Mouse (Mus musculus) testis, postnatal 14 days (tissue): ENCODE results near the gene Lin54.
"Not testable (repeated sequence)": the region's sequence is repeated elsewhere in the genome, so short reads cannot be mapped to it uniquely, and the experiment has no call there.

Experiments used
- DNase-seq: peaks from one replicate; pipeline ENCODE4 v3.0.0; 2021; ENCODE audit warnings: low spot score

Gene Lin54

DNA sequence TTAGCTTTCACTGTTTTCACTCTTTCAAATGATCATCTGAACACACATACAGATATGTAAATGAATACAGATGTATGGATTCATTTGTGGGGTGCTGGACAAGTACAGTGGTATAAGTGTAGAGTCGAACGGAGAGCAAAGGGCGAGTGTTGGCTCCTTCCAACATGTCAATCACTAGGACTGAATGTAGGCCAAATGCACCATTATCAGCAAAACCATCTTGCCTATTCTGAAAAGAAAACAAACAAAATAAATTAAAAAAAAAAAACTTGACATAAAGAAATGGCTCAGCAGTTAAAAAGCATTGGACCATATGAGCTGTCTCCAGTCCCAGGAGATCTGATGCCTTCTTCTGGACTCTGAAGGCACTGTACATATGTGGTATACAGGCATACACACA lies 12.2 kb downstream of the Lin54 start:
- no peak for DNase-seq

DNA sequence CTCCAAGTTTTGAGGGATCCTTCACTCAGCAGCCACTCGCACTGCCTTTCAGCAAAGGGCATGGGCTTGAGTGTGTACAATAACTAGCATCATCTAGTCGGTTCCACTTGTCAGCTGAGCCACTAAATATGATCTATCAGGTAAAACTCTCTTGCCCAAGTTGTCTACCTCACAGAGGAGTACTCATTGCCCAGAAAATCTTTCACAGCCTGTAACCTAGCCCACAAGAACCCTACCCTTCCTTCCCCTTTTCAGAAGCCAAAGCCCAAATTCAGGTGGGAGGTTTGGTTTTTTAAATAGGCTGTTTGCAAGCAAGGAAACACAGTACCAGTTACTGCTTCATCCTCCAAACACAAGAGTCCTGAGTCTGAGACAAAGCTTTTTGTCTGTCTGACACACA lies 13.3 kb downstream of the Lin54 start:
- DNase-seq: no peak

- no peak for DNase-seq
Measured at GRCm38 (mm10) chr5:100483569-100483968, 16.9 kb downstream of the Lin54 start.

GRCm38 (mm10) chr5:100477604-100478003 lies 22.8 kb downstream of the Lin54 start:
- no peak for DNase-seq

DNA sequence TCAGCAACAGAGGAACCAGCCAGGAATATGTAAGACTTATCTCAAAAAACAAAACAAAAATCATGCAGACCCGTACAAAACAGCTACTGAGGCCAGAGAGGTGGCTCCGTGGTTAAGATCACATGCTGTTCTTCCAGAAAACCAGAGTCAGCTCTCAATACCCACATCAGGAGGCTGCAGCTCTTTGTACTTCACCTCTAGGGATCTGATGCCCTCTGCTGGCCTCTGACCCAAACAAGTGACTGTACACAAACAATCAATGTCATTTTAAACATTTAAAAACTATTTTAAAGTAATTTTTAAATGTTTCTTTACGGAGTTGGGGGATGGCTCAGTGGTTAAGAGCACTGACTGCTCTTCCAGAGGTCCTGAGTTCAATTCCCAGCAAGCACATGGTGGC lies 24.1 kb downstream of the Lin54 start:
- no peak for DNase-seq

GRCm38 (mm10) chr5:100467336-100467735 lies 33.1 kb downstream of the Lin54 start:
- DNase-seq: no peak

GRCm38 (mm10) chr5:100466624-100467023 lies 33.8 kb downstream of the Lin54 start:
- DNase-seq: no peak

GRCm38 (mm10) chr5:100462374-100462773 lies 38.1 kb downstream of the Lin54 start:
- no peak for DNase-seq

DNA sequence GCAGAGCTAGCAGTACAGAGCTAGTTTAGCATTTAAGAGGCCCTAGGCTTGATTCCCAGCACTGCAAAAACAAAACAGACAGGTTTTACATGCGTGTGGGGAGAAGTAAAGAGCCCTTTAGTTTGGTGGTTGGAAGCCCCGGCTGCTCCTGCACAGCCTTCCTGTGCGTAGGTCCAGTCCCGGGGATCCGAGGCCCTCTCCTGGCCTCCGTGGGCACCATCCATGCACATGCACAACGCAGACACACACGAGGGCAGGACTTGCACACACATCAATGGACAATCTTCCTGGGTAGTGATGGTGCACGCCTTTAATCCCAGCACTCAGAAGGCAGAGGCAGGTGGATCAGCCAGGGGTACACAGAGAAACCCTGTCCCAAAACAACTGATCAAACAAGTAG lies 38.9 kb downstream of the Lin54 start:
- DNase-seq: no peak

- no peak for DNase-seq
Measured at GRCm38 (mm10) chr5:100459468-100459867, 41.0 kb downstream of the Lin54 start.

DNA sequence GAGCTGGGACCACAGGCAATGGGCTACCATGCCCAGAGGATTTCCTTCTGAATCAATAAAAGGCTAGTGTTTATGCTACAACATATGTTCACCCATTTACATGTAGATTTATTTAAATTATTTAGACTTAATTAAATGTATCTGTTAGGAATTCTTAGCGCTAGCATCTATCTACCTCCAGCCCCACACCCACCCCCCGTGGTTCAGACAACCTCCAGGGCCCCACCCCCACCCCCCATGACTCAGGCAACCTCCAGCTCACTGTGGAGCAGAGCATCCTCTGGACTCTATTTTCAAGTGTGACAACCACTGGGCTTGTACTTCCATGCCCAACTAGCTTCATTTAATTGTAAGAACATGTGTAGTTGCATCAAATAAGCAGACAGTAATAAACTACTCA lies 48.6 kb downstream of the Lin54 start:
- no peak for DNase-seq

DNA sequence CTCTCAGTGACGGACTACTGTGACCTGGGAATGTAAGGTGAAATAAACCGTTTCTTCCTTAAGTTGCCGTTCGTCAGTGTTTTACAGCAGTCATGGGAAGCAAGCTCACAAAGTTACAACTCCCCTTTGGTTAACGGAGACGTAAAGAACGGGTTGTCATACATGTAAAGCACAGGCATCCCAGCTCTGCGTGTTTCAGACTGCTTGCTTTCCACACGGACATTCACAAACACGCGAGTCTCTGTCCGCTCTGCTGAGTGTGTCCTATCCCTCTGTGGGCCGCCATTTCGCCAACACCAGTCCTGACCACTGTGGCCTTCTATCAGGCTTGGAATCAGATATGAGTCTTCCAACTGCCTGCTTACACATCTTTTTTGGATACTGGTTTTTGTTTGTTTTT lies 61.6 kb downstream of the Lin54 start:
- no peak for DNase-seq

DNA sequence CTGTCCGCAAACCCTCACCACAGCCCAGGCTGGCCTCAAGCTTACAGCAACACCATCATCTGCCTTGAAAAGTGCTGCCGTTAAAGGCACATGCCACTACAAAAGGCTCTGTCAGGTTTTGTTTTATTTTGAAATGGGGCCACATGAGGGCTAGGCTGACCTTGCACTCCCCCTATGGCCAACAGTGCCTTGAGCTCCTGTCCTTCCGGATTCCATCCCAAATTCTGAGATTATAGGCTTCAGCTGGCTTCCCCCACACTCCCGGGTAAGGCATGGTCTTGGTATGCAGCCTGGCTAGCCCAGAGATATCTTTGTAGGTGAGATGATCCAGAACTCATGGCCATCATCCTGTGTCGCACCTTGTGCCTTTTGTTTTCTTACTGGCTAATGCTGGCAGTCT lies 62.5 kb downstream of the Lin54 start:
- no peak for DNase-seq

DNA sequence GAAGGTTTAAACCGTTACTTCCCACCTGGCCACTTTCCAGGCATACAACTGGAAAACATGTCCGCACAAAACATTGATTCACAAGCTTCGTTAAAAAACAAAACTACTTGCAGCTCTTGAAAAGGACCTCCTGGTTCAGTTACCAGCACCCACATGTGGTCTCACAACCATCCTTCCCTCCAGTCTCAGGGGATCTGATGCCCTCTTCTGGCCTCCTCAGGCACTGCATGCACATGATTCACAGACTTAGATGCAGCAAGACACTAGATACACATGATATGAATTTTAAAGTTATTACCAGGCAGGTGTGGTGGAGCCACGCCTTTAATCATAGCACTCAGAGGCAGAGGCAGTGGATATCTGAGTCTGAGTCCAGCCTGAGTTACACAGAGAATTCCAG lies 63.4 kb downstream of the Lin54 start:
- DNase-seq: no peak

DNA sequence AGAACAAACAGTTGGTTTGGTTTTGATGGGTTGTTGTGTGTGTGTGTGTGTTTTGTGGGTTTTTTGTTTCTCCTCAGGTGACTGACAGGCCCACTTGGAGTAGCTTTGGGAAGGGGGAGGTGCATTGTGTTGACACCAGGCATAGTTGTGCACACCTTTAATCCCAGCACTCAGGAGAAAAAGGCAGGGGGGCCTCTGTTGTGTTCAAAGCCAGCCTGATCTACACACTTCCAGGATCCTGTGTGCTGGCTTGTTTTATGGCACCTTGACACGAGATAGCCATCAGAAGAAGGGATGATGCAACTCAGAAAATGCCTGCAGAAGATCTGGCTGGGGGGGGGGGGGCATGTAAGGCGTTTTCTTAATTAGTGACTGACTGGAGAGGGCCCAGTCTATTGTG lies 69.5 kb downstream of the Lin54 start:
- no peak for DNase-seq

DNA sequence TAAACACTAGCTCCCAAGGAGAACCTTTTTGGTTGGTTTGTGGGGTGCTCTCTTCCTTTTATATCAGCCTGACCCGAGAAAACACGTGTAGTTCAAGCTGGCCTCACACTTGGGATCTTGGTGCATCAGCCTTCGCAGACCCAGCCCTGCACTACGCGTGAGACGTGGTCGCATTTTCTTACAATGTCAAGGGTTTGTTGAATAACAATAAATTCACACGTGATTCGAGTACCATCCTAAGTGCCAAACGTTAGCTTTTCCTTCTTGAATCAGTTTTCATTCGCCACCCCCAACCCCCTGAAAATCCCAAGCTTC lies 70.4 kb downstream of the Lin54 start:
- DNase-seq: no peak

- DNase-seq: peak; percentile 95
Measured at GRCm38 (mm10) chr5:100429344-100430075, 70.9 kb downstream of the Lin54 start.

- no peak for DNase-seq
Measured at GRCm38 (mm10) chr5:100428734-100429343, 71.6 kb downstream of the Lin54 start.

DNA sequence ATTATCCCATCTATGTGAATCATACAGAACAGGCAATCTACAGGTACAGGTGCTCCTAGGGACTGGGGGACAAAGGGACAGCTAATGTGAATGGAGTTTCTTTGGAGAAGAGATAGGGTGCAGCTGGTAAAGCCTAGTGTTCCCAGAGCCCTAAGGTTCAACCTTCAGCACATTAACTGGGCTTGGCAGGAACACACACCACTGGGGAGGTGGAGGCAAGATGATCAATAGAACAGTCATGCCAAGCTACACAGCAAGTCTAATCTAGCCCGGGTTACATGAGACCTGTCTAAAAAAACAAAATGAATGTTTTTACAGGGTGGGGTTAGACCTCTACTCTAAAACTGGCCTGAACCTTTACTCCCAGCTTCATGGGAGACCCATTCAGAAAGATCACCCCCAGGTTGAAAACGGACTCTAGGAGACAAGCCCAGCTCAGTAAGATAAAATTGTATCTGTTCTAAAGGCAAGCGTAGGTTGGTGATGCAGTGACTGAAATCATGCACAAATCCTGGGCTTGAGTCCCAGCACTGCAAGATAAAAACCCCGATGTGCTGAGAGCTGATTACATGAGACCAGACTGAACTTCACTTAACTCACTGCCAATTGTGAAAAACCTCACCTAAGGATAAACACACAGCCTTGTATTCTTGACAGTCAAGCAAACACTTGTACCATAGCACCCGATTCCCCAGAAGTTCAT lies 72.3 kb downstream of the Lin54 start:
- no peak for DNase-seq

DNA sequence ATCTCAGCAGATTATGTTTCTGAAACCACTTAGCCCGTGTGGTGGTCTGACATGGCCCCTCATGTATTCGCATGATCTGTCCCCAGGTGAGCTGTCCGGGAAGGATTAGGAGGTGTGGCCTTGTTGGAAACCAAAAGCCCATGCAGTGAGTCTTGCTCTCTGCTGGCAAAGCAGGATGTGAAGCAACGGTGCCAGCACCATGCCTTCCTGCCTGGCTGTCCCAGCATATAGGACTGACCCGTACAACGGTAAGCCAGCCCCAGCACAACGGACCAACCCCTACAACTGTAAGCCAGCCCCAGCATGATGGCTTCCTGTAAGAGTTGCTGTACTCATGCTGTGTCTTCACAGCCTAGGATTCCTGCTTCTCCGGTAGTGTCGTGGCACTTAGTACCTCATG lies 73.2 kb downstream of the Lin54 start:
- DNase-seq: no peak

- DNase-seq: not testable (repeated sequence)
Measured at GRCm38 (mm10) chr5:100425823-100426222, 74.6 kb downstream of the Lin54 start.

- no peak for DNase-seq
Measured at GRCm38 (mm10) chr5:100424252-100424651, 76.2 kb downstream of the Lin54 start.

- no peak for DNase-seq
Measured at GRCm38 (mm10) chr5:100423626-100424025, 76.8 kb downstream of the Lin54 start.

DNA sequence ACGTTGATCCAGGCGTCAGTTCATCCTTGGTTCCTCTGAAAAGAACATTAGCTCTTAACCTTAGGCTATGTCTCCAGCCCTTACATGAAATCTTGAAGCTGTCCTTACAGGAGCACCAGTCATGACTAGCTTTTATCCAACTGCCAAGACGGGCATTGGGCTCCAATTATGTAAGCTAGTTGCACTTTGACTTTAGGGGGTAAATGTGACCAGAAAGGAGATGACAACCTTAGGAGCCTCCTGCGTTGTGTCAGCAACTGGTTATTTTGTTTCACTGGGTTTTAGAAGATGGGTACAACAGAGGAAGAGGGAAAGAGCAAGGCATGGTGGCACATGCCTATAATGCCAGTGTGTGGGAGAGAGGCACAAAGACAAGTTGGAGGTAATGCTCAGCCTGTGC lies 81.6 kb downstream of the Lin54 start:
- no peak for DNase-seq
